Mouse (Mus musculus) liver, embryonic 12.5 days (tissue): ENCODE results near the gene Faap24. TPM values are rescaled to one million over a fixed set of nuclear protein-coding genes. Genes with fewer than 3 reads are reported as not detected.

ENCODE experiments used
- ATAC-seq: fragments of 200-750 bp; cut with Nextera tagmentation; 2 replicates; pipeline ENCODE4 v1.8.0; 2017; ENCODE audit warnings: moderate number of reproducible peaks, mild to moderate bottlenecking, moderate library complexity
- H3K27ac ChIP-seq: fragments of 300-500 bp; sonication (generic); 2 replicates; pipeline ENCODE4 v1.5.1; 2016; ENCODE audit warnings: mild to moderate bottlenecking
- H3K27me3 ChIP-seq: fragments of 300-500 bp; sonication (generic); replicated peaks from 2 replicates; pipeline ENCODE4 v1.6.1; 2016; ENCODE audit warnings: mild to moderate bottlenecking, moderate library complexity
- H3K36me3 ChIP-seq: fragments of 300-500 bp; sonication (generic); 2 replicates; pipeline ENCODE4 v1.6.1; 2016; ENCODE audit warnings: mild to moderate bottlenecking, moderate library complexity
- H3K4me1 ChIP-seq: fragments of 300-500 bp; sonication (generic); 2 replicates; pipeline ENCODE4 v1.6.1; 2016
- H3K4me2 ChIP-seq: fragments of 300-500 bp; sonication (generic); 2 replicates; pipeline ENCODE4 v1.6.1; 2016; ENCODE audit warnings: mild to moderate bottlenecking, moderate library complexity
- H3K4me3 ChIP-seq: fragments of 300-500 bp; sonication (generic); 2 replicates; pipeline ENCODE4 v1.5.1; 2016; ENCODE audit warnings: mild to moderate bottlenecking, moderate library complexity
- H3K9ac ChIP-seq: fragments of 300-500 bp; sonication (generic); 2 replicates; pipeline ENCODE4 v1.6.1; 2016; ENCODE audit warnings: mild to moderate bottlenecking, moderate library complexity
- H3K9me3 ChIP-seq: fragments of 300-500 bp; sonication (generic); replicated peaks from 2 replicates; pipeline ENCODE4 v1.6.1; 2016; ENCODE audit warnings: mild to moderate bottlenecking, moderate library complexity
- WGBS: fragments of 180-500 bp; shearing (Covaris S2); methylation state at CpG from one replicate; pipeline ENCODE4 v1.1.7; 2016; ENCODE audit not compliant: insufficient replicate concordance; 5-methylcytosine and 5-hydroxymethylcytosine counted together
- polyA plus RNA-seq: library from polyadenylated mRNA; unstranded; fragments of >200 nt; fragmentation: Nextera tagmentation; extraction: Ambion mirVana; gene quantifications from 2 replicates; pipeline ENCODE4 v1.2.1, GENCODE M21; 2016

Faap24 gene
- 34.4 and 34.7 TPM in 2 replicates for polyA plus RNA-seq

DNA sequence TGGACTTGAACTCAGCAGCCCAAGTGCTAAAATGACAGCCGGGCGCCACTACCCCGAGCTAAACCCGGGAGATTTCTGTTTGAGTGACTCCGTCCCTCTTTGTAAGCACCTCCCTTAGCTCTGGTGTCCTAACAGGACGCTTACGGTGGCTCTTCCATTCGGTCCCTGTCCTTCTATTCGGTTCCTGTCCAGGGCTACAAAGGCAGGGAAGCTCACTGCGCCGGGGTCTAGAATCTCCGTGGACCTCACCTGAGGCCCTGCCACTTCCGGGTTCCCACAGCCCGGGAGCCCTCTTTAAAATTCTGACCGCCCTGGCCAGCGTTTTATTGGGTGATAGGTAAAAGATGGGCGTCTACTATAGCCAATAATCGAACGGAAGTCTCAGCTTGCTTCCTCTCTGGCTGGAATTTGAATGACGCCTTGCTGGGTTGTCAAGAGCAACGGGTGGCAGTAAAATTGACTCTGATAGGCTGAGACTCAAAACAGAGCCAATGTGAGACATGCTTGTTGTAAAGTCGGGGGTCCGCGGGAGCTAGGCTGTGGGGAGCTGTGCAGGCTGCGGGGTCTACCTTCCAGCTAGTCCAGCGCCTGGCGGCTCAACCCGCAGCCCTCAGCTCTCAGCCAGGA is at the start of gene Faap24, which contains the start of gene Cep89:
TSS of gene Faap24 (minus strand) at position 295 of the 627 bp plus-strand sequence.
TSS of gene Cep89 (plus strand) at position 494 of the 627 bp plus-strand sequence.
- peak within 1 kb of the TSS; percentile 81 for H3K9ac ChIP-seq
- H3K27ac ChIP-seq: peak within 1 kb of the TSS; percentile 76
- no peaks in the 10 kb centered on the region for H3K9me3 ChIP-seq
- peak within 1 kb of the TSS; percentile 86 for H3K4me2 ChIP-seq
- under 1% methylated on average over 28 of the region's 28 CpGs for WGBS
- H3K4me1 ChIP-seq: peaks cover 38% of the 10 kb centered on the region
- peak; percentile 93 for ATAC-seq
- no peaks in the 10 kb centered on the region for H3K27me3 ChIP-seq
- H3K36me3 ChIP-seq: peaks cover 63% of the 10 kb centered on the region
- peak within 1 kb of the TSS; percentile 82 for H3K4me3 ChIP-seq

DNA sequence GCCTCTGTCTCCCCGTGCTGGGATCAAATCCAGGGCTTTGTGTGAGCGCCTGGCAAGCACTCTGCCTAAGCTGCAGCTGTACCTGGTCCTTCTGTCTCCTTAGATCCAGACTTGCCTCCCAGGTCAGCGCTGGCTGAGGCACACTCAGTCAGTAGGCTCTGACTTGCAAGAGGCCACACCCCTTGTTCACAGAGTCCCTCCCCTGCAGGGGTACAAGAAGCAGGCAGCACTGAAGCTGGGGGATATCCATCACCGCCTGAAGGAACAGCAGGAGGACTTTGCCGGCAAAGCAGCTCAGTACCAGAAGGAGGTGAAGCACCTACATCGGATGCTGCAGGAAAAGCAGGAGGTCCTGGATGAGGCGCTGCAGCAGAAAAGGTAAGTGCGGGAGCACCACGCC is 38.6 kb upstream of the Faap24 start:
- ATAC-seq: no peak
- Histone ChIP-seq H3K4me3 (no peak overlapping the region), H3K4me1 (no peaks in the 10 kb centered on the region), H3K27me3 (no peaks in the 10 kb centered on the region), H3K36me3 (peaks cover 86% of the 10 kb centered on the region), H3K4me2 (no peak overlapping the region), H3K27ac (no peak overlapping the region), H3K9ac (no peak overlapping the region), H3K9me3 (no peaks in the 10 kb centered on the region)
- 85% methylated on average over 9 of the region's 9 CpGs for WGBS

DNA sequence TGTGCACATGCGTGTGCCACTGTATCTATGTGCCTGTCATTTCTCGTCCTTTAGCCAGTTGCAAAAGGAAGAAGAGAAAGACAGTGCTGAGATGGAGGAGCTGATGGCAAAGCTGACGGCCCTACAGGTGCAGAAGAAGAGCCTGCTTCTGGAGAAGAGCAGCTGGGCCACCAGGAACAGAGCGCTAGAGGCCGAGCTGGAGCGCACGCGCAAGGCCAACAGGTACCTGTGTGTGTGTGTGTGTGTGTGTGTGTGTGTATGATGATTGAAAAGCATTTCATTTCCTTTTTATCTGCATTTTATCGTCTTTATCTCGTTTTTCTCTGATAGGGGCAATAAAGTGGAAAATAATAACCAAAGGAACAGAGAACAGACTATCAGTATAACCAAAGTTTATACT is 31.5 kb upstream of the Faap24 start:
- WGBS: 89% methylated on average over 10 of the region's 10 CpGs
- H3K36me3 ChIP-seq: peaks cover 86% of the 10 kb centered on the region
- no peak overlapping the region for H3K27ac ChIP-seq
- H3K9me3 ChIP-seq: no peaks in the 10 kb centered on the region
- no peak overlapping the region for H3K9ac ChIP-seq
- ATAC-seq: no peak
- H3K4me2 ChIP-seq: no peak overlapping the region
- no peaks in the 10 kb centered on the region for H3K4me1 ChIP-seq
- H3K27me3 ChIP-seq: no peaks in the 10 kb centered on the region
- H3K4me3 ChIP-seq: no peak overlapping the region

GRCm38 (mm10) chr7:35423071-35423470 is 26.4 kb upstream of the Faap24 start:
- peaks cover 85% of the 10 kb centered on the region for H3K36me3 ChIP-seq
- no peaks in the 10 kb centered on the region for H3K4me1 ChIP-seq
- H3K4me2 ChIP-seq: no peak overlapping the region
- no peaks in the 10 kb centered on the region for H3K27me3 ChIP-seq
- H3K9me3 ChIP-seq: no peaks in the 10 kb centered on the region
- no peak overlapping the region for H3K27ac ChIP-seq
- ATAC-seq: no peak
- no peak overlapping the region for H3K9ac ChIP-seq
- WGBS: 81% methylated on average over 10 of the region's 10 CpGs
- H3K4me3 ChIP-seq: no peak overlapping the region

- Histone ChIP-seq H3K4me2 (no peak overlapping the region), H3K27me3 (no peaks in the 10 kb centered on the region), H3K4me1 (no peaks in the 10 kb centered on the region), H3K27ac (no peak overlapping the region), H3K9me3 (no peaks in the 10 kb centered on the region), H3K4me3 (no peak overlapping the region), H3K9ac (no peak overlapping the region), H3K36me3 (peaks cover 67% of the 10 kb centered on the region)
- no peak for ATAC-seq
- 80% methylated on average over 5 of the region's 5 CpGs for WGBS
These were observed 20.0 kb upstream of the Faap24 start for GRCm38 (mm10) chr7:35416654-35416948.

DNA sequence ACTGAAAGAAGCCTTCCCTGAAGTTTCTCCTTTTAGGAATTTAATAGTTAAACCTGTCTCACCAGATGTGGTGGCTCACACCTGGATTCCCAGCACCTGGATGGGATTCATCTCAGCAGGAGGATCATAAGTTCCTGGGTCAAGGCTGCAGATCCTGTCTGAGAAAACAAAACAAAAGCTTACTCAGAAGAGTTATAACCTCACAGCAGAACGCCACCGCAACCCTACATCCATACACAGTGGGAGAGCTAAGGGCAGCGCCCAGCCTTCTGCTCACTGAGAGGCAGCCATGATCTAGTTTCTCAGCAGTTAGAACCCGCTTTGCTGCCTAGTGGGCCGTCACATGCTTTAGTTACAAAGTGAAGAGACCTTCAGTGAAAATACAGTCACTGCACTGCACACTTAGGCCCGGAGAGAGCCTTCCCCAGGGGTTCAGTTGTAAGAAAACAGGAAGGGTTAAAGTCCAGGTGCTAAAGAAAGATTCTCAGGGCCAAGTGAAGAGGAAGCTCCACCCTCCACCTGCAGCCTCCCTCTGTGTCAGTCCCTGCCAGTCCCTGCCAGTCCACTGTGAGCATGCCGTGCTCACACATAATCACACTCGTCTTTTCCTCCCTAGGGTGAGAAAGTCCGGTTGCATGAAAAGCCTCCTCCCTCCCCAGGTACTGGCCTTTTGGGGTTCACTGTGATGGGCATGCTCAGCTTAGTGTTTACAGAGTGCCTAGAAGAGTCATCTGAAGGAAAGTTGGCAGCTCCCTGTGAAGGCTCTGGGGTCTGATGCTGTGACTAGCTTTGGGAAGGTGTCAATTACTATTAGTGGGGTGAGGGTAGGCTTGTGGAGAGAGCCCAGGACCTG is 19.4 kb upstream of the Faap24 start:
- Histone ChIP-seq H3K9ac (no peak overlapping the region), H3K4me1 (no peaks in the 10 kb centered on the region), H3K4me2 (no peak overlapping the region), H3K9me3 (no peaks in the 10 kb centered on the region), H3K27ac (no peak overlapping the region), H3K27me3 (no peaks in the 10 kb centered on the region), H3K36me3 (peaks cover 66% of the 10 kb centered on the region), H3K4me3 (no peak overlapping the region)
- ATAC-seq: no peak
- WGBS: 77% methylated on average over 9 of the region's 9 CpGs

DNA sequence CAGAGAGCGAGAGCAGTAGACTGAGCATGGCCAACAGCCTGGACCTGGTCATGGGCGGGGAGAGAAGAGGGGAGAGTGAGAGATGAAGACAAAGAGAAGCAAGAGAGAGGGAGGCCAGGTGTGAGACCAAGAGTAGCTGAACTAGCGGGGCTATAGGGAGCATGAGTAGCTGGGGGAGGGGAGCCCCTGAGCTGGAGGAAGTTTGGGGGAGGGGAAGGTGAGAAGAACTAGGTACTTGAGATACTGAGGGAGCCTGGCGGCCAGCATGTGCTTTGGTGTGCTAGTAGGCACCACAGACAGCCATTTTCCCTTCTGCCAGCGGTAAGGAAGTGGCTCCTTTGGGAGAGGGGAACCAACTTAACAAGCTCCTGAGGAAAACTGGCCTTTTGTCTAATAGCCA is 18.6 kb upstream of the Faap24 start:
- no peaks in the 10 kb centered on the region for H3K9me3 ChIP-seq
- H3K27me3 ChIP-seq: no peaks in the 10 kb centered on the region
- H3K4me2 ChIP-seq: no peak overlapping the region
- no peak overlapping the region for H3K4me3 ChIP-seq
- WGBS: 64% methylated on average over 5 of the region's 5 CpGs
- H3K9ac ChIP-seq: no peak overlapping the region
- no peak for ATAC-seq
- peaks cover 66% of the 10 kb centered on the region for H3K36me3 ChIP-seq
- no peak overlapping the region for H3K27ac ChIP-seq
- no peaks in the 10 kb centered on the region for H3K4me1 ChIP-seq

GRCm38 (mm10) chr7:35401169-35401568 is 4.5 kb upstream of the Faap24 start:
- Histone ChIP-seq H3K36me3 (peaks cover 73% of the 10 kb centered on the region), H3K4me1 (peaks cover 25% of the 10 kb centered on the region), H3K4me2 (no peak overlapping the region), H3K27ac (no peak overlapping the region), H3K9ac (no peak overlapping the region), H3K27me3 (no peaks in the 10 kb centered on the region), H3K4me3 (no peak overlapping the region), H3K9me3 (no peaks in the 10 kb centered on the region)
- WGBS: 82% methylated on average over 4 of the region's 4 CpGs
- no peak for ATAC-seq

- Histone ChIP-seq H3K27ac (peak overlapping the region; percentile 76), H3K27me3 (no peaks in the 10 kb centered on the region), H3K9ac (peak overlapping the region; percentile 81), H3K4me2 (peak overlapping the region; percentile 86), H3K36me3 (peaks cover 62% of the 10 kb centered on the region), H3K9me3 (no peaks in the 10 kb centered on the region), H3K4me3 (peak overlapping the region; percentile 82), H3K4me1 (peaks cover 30% of the 10 kb centered on the region)
- ATAC-seq: peak; percentile 22
- WGBS: 3% methylated on average over 17 of the region's 17 CpGs
These were observed 741 bp downstream of the Faap24 start for GRCm38 (mm10) chr7:35395734-35396456.

- no peaks in the 10 kb centered on the region for H3K27me3 ChIP-seq
- H3K4me1 ChIP-seq: peaks cover 23% of the 10 kb centered on the region
- H3K36me3 ChIP-seq: peaks cover 41% of the 10 kb centered on the region
- no peak overlapping the region for H3K4me2 ChIP-seq
- H3K4me3 ChIP-seq: no peak overlapping the region
- no peak overlapping the region for H3K27ac ChIP-seq
- no peak overlapping the region for H3K9ac ChIP-seq
- no peaks in the 10 kb centered on the region for H3K9me3 ChIP-seq
- WGBS: 63% methylated on average over 5 of the region's 5 CpGs
- ATAC-seq: no peak
These were observed 3.7 kb downstream of the Faap24 start for GRCm38 (mm10) chr7:35392935-35393334.

DNA sequence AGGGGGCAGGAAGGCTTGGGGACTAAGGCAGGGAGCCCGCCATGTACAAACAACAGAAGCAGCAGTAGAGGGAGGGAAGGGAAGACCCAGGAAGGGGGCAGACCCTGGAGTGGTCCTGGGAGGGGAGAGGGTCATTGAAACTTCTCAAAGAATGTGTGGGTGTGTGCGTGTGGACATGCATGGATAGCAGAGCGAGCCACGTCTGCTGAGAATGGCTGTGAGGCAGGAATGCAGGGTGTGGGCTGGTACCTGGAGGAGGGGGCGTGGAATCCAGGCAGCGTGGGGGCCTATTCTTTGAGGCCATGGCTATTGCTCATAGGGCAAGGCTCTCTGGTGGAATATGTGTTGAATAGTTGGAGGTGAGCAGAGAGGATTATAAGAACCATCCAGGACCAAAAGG is 7.9 kb downstream of the Faap24 start:
- Histone ChIP-seq H3K4me2 (no peak overlapping the region), H3K27ac (no peak overlapping the region), H3K9me3 (no peaks in the 10 kb centered on the region), H3K4me3 (no peak overlapping the region), H3K36me3 (peaks cover 26% of the 10 kb centered on the region), H3K27me3 (no peaks in the 10 kb centered on the region), H3K9ac (no peak overlapping the region), H3K4me1 (no peaks in the 10 kb centered on the region)
- no peak for ATAC-seq
- WGBS: 57% methylated on average over 6 of the region's 6 CpGs

GRCm38 (mm10) chr7:35386525-35386952 is 10.1 kb downstream of the Faap24 start:
- WGBS: 40% methylated on average over 6 of the region's 6 CpGs
- ATAC-seq: peak; percentile 38

More at GRCm38 (mm10) chr7:35386525-35386952, 10.1 kb downstream of the Faap24 start:
- Histone ChIP-seq H3K4me3 (no peak overlapping the region), H3K9me3 (no peaks in the 10 kb centered on the region), H3K9ac (no peak overlapping the region), H3K27me3 (no peaks in the 10 kb centered on the region), H3K4me2 (no peak overlapping the region), H3K4me1 (peaks cover 5% of the 10 kb centered on the region; the same call in 1 of the 2 replicates), H3K27ac (no peak overlapping the region), H3K36me3 (peaks cover 5% of the 10 kb centered on the region; the same call in 1 of the 2 replicates)
